Mouse (Mus musculus) cortical plate, adult 2 months (tissue): ENCODE data around the gene Abcc8.

Experiments
- CTCF ChIP-seq: fragments of 200-500 bp; IDR thresholded peaks from 2 replicates; pipeline ENCODE4 v1.5.1; 2011; ENCODE audit warnings: mild to moderate bottlenecking, control low read depth, low read length; ENCODE audit not compliant: insufficient read depth; ENCODE audit errors: extremely low read depth
- POLR2A ChIP-seq: fragments of 200-500 bp; IDR thresholded peaks from 2 replicates; pipeline ENCODE4 v1.6.1; 2011; ENCODE audit warnings: mild to moderate bottlenecking, low read length, control low read depth; ENCODE audit not compliant: insufficient read depth; ENCODE audit errors: extremely low read depth

DNA sequence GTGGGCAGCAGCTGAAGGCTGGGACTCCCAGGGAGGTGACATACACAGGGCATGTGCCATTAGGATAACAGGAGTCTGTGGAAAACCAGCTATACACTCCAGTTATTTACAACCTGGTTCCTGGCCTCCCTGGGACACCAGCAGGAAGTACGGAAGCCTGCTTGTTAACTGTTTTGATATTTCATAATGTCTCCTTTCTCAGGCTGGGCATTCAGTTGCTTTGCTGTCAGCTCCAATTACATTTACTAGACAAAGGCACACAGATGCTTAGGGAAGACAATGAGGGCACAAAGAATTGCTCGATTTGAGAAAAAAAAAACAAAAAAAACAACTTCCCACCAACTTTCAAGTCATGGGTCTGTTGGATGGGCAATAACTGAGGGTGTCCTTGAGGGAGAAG is 36.6 kb upstream of the Abcc8 start:
- TF ChIP-seq CTCF (no peak), POLR2A (no peak)
